7 mouse cellular contexts compared by ENCODE assay signal in genomic region chr13:65310849-65311248, GRCm38 (mm10). TPM values are rescaled to one million over a fixed set of nuclear protein-coding genes. Genes with fewer than 3 reads are reported as not detected.
DNase-seq lines count a peak whose midpoint lies in the region; ATAC-seq lines count a peak whose summit lies in the region.
"Not testable (repeated sequence)": the region's sequence is repeated elsewhere in the genome, so short reads cannot be mapped to it uniquely, and the experiment has no call there.

No protein-coding gene starts in this region.

- peak overlapping the region; percentile 20 for H3K4me3 ChIP-seq in intestine, embryonic 14.5 days (ENCODE audit: low read depth, low read length)
- H3K4me3 ChIP-seq in limb, embryonic 10.5 days = peak overlapping the region; percentile 32; the same call in 1 of the 2 replicates
- peak overlapping the region; percentile 89 for H3K4me3 ChIP-seq in megakaryocyte, embryonic 14.5 days (replicated peaks)

- H3K4me2 ChIP-seq in intestine, embryonic 14.5 days (ENCODE audit: low read length) = peak overlapping the region; percentile 46

- whole genome bisulfite sequencing in intestine, embryonic 14.5 days = 37% methylated on average over 12 of the region's 12 CpGs
- 37% methylated on average over 12 of the region's 12 CpGs for WGBS in limb, embryonic 10.5 days

- not testable (repeated sequence) for H3K27me3 ChIP-seq in intestine, embryonic 14.5 days (replicated peaks; ENCODE audit: control insufficient read depth, insufficient read depth, low read length); limb, embryonic 10.5 days (ENCODE audit: low read depth, poor library complexity, severe bottlenecking); megakaryocyte, embryonic 14.5 days (replicated peaks)

- DNase-seq in adrenal gland, adult 2 months = peak; percentile 40
- peak; percentile 45 for DNase-seq in embryo, embryonic 10 days (ENCODE audit: low spot score)
- DNase-seq in heart, adult 18-20 months = peak; percentile 18 to 73
- DNase-seq in intestine, embryonic 14.5 days (ENCODE audit: low spot score) = peak; percentile 55
- not testable (repeated sequence) for DNase-seq in limb, embryonic 10.5 days (ENCODE audit: low spot score)
- peak; percentile 21 to 27 for DNase-seq in right cerebral cortex, adult 2 months (ENCODE audit: low spot score in 2 of 2)

- H3K9ac ChIP-seq in intestine, embryonic 14.5 days (ENCODE audit: low read length) = not testable (repeated sequence)

- not testable (repeated sequence) for H3K27ac ChIP-seq in intestine, embryonic 14.5 days (ENCODE audit: low read depth); limb, embryonic 10.5 days

- H3K9me3 ChIP-seq in intestine, embryonic 14.5 days (ENCODE audit: control insufficient read depth, low read length) = peaks cover 19% of the 10 kb centered on the region
- peaks cover 15% of the 10 kb centered on the region; the same call in 1 of the 2 replicates for H3K9me3 ChIP-seq in limb, embryonic 10.5 days (replicated peaks)
- peaks cover 27% of the 10 kb centered on the region for H3K9me3 ChIP-seq in megakaryocyte, embryonic 14.5 days

- H3K4me1 ChIP-seq in intestine, embryonic 14.5 days (replicated peaks; ENCODE audit: control insufficient read depth, insufficient read depth, low read length); limb, embryonic 10.5 days: not testable (repeated sequence)
- peaks cover 12% of the 10 kb centered on the region for H3K4me1 ChIP-seq in megakaryocyte, embryonic 14.5 days

- not testable (repeated sequence) for ATAC-seq in intestine, embryonic 14.5 days (replicated peaks; ENCODE audit: low FRiP score, low TSS enrichment, low read depth)

- not testable (repeated sequence) for H3K36me3 ChIP-seq in intestine, embryonic 14.5 days (ENCODE audit: control insufficient read depth, insufficient read depth, low read length); limb, embryonic 10.5 days; megakaryocyte, embryonic 14.5 days (replicated peaks; ENCODE audit: low read length)

RNA-seq across cellular contexts. Expression of gene Zfp369, which starts 32.2 kb away (rescaled TPM):
- 10 to 100 TPM; 19.8 to 23.3 TPM for total RNA-seq in adrenal gland, adult 2 months (2021)
- polyA plus RNA-seq in adrenal gland, adult 2 months (2012; rRNA removed) = 9.7 and 10.4 TPM in 2 replicates
- 10 to 100 TPM; 20.7 to 22.6 TPM for total RNA-seq in heart, adult 18-20 months (2021)
- polyA plus RNA-seq in intestine, embryonic 14.5 days (2014; fragmentation: Nextera tagmentation; extraction: Ambion mirVana) = 17.1 and 18.2 TPM in 2 replicates
- polyA plus RNA-seq in limb, embryonic 10.5 days (2016; fragmentation: Nextera tagmentation; extraction: Ambion mirVana) = 12.7 and 16.6 TPM in 2 replicates
- 1.6 and 6.1 TPM in 2 replicates for polyA plus RNA-seq in megakaryocyte, embryonic 14.5 days (2012; ENCODE audit: insufficient read depth, low replicate concordance)

RNA-seq across cellular contexts. Expression of gene Gm10775, which starts 51.5 kb away (rescaled TPM):
- not detected for total RNA-seq in adrenal gland, adult 2 months (2021)
- polyA plus RNA-seq in adrenal gland, adult 2 months (2012; rRNA removed) = not detected in 2 replicates
- not detected for total RNA-seq in heart, adult 18-20 months (2021)
- 0.15 TPM in 1 of 2 replicates, not detected in the other for polyA plus RNA-seq in intestine, embryonic 14.5 days (2014; fragmentation: Nextera tagmentation; extraction: Ambion mirVana)
- polyA plus RNA-seq in limb, embryonic 10.5 days (2016; fragmentation: Nextera tagmentation; extraction: Ambion mirVana) = not detected in 2 replicates
- 0.22 TPM in 1 of 2 replicates, not detected in the other for polyA plus RNA-seq in megakaryocyte, embryonic 14.5 days (2012; ENCODE audit: insufficient read depth, low replicate concordance)

Comparison
In these comparisons a context has a peak if more than half of its experiments do, and no peak if none do; other contexts are left out.
1. H3K4me3 ChIP-seq: peak in every context shown above with its lines; median percentile 89 in megakaryocyte, embryonic 14.5 days; 32 in limb, embryonic 10.5 days; 20 in intestine, embryonic 14.5 days.